Mouse (Mus musculus): ENCODE results near the gene Slc30a1.

Slc30a1 gene

DNA sequence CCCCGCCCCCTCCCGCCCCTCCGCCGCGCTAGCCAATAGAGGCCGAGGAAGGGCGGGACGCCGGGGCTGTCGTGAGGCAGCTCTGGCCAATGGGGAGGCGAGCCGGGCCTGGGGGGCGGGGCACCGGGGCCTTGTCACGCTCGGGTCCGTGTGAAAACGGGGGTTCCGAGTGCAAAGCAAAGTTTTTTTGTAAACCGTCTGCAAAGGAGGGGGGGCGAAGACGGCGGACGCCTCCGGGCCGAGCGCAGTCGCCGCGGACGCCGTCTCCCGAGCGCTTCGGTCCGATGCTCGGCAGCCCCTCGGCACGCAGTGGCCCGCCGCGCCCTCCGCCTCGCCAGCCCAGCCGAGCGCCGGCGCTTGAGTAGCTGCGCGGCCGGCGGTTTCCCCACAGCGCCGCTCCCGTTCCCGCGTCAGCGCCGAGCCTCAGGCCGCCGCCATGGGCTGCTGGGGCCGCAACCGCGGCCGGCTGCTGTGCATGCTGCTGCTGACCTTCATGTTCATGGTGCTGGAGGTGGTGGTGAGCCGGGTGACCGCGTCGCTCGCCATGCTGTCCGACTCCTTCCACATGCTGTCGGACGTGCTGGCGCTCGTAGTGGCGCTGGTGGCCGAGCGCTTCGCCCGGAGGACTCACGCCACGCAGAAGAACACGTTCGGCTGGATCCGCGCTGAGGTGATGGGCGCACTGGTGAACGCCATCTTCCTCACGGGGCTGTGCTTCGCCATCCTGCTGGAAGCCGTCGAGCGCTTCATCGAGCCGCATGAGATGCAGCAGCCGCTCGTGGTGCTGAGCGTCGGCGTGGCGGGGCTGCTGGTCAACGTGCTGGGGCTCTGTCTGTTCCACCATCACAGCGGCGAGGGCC, at the start of gene Slc30a1:
Slc30a1 (plus strand) TSS at position 197 of the 860 bp plus-strand sequence.
- peak; percentile 98 for DNase-seq

DNA sequence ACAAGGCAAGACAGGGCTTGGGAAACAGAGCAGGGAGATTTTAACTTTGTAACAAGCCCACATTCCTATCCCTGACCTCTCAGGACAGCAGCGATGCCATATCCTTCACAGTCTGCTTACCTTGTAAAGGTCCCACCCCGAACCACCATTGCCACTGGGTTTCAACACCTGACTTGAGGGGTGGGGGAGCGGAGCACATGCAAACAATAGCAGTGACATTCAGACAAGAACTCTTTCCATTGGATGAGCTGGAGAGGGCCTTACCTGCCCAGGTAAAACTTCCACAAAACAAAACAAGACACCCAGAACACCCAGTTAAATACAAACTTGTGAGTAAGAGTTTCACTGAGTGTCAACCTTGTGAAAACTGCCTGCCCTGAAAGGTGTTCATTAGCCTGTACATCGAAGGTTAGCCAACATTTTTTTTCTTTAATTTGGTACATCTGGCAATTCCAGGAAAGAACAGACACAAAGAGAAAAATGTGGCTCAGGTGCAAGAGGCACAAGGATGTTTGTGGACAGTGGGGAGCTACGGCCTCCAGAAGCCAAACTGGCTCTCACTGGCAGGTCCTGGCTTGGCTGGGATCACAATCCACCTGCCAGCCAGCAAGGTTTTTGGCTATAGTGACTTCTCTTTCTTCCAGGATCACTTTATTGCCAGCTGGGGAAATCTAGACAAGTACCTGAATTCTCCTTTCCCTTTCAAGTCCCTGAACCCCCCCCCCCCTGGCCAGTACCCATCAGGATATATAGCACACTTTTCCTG, 49.5 kb upstream of the Slc30a1 start:
- DNase-seq, result no peak

DNA sequence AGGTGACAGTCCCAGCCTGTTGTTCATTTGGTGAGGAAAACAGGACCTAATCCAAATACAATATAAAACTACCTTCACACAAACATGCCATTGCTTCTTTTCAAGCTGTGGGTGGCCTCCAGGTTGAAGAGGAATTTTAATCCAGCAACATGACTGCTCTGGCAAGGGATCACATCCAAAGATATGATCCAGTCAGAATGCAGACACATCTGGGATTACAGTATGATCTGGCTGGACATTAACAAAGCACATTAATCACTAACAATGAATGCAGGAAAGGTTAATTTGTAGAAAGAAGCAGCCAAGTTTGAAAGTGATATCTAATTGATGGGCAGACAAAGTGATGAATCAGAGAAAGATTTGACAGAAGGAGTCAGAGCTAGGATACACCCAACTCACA, 48.4 kb upstream of the Slc30a1 start:
- DNase-seq, result no peak

DNA sequence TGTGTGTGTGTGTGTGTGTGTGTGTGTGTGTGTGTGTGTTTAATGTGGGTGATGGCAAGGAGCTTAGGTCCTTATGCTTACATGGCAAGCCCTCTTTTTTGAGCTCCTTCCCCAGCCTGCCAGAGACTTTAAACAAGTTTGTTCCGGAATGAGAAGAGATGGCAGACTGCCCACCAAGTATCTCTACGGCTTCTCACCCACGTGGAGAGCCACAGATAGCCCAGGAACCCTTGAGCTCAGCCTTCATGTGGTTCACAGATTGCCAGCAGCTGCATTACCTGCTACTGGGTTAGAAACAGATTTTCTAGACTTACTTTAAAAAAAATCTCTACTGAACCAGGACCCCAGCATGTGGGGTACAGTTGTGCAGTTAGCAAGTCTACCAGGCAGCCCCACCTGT, 46.7 kb upstream of the Slc30a1 start:
- DNase-seq, result no peak

DNA sequence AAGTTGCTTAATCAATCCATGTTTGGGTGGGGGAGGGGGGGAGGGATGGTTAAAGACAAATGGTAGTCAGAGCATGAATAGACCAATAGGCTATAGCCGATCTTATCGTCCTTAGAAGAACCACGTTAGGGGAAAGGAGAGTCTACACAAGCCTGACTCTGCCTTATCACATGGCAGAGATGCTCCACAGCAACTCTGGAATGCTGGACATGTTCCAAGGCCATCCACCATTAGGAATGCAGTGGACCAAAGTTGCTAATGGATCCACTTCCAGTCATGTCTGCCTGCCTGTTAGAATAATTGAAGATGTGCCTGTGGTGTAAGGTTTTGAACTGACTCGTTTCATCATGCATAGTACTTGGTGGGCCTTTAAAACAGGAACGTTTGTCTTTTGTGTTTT, 45.3 kb upstream of the Slc30a1 start:
- DNase-seq, result no peak

GRCm38 (mm10) chr1:191863833-191864550, 42.6 kb upstream of the Slc30a1 start:
- peak; percentile 16 for DNase-seq

GRCm38 (mm10) chr1:191864551-191865027, 42.0 kb upstream of the Slc30a1 start:
- no peak for DNase-seq

DNA sequence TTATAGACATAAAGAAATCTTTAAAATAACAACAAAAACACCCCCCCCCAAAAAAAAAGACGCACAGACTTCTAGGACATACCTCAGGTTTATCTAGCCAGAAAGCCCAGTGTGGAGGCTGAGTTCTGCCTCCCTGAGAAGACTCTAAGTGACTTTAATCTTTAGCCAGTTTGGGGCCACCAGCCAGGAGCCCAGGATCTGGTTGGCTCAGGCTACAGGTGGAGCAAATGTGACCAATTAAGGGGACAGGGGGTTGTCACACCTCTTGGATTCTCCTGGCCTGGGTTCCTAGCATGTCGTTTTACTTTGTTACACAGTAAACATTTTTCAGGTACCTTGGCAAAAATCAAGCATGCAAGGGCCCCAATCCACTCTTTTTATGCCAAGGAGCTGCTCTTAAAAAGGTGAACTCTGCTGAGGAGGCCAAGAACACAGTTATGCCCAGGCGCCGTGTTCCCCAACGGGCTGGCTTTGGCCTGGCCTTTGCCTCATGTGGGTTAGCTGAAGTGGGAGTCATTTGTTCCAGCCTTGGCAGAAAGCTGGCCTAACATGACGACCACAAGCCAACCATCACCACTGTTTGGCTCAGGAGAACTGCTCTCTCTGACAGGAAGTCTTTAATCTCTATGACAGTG, 34.4 kb upstream of the Slc30a1 start:
- no peak for DNase-seq

- no peak for DNase-seq
These were observed 31.6 kb upstream of the Slc30a1 start for GRCm38 (mm10) chr1:191875006-191875405.

GRCm38 (mm10) chr1:191875683-191876305, 30.8 kb upstream of the Slc30a1 start:
- no peak for DNase-seq

DNA sequence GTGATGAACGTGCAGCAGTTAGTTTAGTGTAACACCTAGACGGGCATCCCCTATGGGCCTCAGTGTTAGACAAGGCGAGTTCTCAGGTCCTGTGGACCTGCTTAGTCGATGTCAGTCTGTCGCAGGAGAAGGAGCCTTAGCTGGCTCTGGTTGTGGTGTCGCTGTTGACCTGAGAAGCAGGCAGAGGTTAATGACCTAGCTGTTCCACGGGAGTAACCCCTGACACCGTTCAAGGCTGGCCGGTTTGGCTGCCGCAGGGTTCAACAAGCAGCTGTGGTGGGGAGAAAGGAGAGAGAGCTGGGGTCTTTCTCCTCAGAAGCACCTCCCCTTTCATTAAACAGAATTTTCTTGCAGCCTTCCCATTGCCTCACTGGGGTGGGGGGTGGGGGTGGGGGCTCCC, 28.9 kb upstream of the Slc30a1 start:
- no peak for DNase-seq

DNA sequence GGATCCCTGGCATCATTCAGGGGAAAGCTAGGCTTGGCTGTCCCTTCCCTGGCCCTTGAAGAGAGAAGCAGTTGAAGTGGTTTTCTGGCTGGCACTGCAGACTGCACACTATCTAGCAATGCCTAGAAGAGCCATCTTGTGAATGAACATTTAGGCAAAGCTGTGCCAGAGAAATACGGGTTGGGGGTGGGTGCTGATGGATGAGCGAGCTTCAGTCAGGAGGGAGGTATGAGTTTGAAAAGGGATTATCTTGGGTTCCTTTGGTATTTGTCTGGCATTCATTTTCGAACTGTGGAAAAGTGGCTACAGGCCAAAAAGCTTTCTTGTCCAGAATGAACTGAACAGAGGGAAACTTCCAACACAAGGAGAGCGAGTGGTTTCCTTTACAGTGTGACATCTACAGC, 28.0 kb upstream of the Slc30a1 start:
- no peak for DNase-seq

DNA sequence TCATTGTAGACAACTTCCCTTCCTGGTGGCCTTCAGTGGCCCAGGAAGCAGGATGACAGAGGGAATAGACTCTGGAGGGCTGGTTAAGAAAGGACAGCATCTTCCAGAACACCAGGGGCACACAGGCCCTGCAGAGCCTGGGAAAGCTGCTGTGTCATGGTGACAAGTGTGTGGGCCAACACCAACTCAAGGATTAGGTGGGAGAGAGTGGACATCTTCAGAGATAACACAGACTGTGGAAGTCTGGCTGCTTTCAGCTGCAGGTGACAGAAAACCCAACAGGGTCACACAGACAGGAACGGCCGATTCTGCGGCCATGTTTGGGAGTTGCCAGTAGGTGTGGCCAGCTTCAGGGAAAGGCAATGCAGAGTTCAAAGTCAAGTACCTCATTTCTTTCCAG, 26.3 kb upstream of the Slc30a1 start:
- DNase-seq, result no peak

- DNase-seq, result no peak
These were observed 25.5 kb upstream of the Slc30a1 start for GRCm38 (mm10) chr1:191880921-191881609.

DNA sequence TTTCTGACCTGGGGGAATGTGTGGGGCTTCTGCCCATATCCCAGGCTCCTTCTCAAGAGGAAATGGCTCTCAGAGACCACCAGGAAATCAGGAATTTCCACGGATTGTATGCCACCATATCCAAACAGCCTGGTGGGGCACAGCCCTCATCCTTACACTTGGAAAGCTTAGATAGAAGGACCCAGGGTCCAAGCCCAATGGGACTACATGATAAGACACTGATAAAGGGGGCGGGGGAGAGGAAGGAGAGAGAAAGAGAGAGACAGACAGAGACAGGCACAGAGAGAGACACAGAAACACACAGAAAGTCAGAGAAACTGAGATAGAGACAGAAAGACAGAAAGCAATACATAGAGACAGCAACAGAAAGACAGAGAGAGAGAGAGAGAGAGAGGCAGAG, 24.9 kb upstream of the Slc30a1 start:
- no peak for DNase-seq

GRCm38 (mm10) chr1:191882474-191883206, 23.9 kb upstream of the Slc30a1 start:
- DNase-seq, result no peak

- no peak for DNase-seq
These were observed 22.9 kb upstream of the Slc30a1 start for GRCm38 (mm10) chr1:191883654-191884053.

- DNase-seq, result no peak
These were observed 14.7 kb upstream of the Slc30a1 start for GRCm38 (mm10) chr1:191891912-191892311.

DNA sequence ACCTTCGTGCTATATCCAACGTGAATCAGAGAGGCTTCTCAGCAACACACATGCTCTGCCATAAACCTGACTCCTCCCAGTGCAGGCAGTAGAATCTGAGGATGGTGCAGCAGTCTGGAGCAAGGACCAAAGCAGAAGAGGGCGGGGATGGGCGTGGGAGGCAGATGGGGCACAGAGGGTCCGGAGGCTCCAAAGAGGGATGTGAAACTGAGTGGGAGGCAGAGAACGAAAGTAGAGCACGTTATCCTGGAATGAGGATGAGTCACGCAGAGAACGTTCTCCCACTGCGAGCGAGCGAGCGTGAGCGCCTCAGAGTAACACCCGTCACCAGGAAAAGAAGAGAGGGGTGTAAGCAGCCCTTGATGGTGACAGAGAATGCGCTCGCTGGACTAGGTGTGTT, 12.2 kb upstream of the Slc30a1 start:
- no peak for DNase-seq

- no peak for DNase-seq
These were observed 11.7 kb upstream of the Slc30a1 start for GRCm38 (mm10) chr1:191894857-191895256.

All from cerebellum, adult 11-12 months (tissue).